Mouse (Mus musculus): ENCODE measurements around the gene Mmp13.
A peak's percentile ranks its signal among the peaks of the same experiment; 100 is the strongest.
"Not testable (repeated sequence)": the region's sequence is repeated elsewhere in the genome, so short reads cannot be mapped to it uniquely, and the experiment has no call there.

Gene Mmp13

DNA sequence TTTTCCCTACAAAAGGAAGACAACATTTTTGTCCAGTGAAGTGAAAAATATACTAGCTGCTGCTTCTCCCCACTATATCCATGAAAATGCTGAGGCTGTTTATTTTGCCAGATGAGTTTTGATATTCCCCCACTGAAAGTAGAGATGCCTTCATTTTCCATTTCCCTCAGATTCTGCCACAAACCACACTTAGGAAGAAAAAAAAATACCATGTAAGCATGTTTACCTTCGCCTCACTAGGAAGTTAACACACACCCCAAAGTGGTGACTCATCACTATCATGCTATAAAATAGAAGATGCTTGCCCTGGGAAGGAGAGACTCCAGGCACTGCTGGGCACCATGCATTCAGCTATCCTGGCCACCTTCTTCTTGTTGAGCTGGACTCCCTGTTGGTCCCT is at the start of gene Mmp13:
Mmp13 (plus strand) TSS at position 301 of the 400 bp plus-strand sequence.
- DNase-seq (ENCODE audit: low spot score in 2 of 2) = no peak

DNA sequence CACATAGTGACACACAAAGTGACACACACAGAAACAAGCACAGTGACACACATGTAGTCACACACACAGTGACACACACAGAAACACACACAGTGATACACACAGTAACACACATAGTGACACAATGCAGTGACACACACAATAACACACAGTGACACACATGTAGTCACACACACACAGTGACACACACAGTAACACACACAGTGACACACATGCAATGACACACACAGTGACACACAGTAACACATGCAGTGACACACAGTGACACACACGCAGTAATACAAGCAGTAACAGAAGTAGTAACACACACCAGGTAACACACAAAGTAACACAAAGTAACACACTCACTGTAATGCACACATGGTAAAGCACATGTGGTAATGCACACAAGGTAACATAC is 33.7 kb upstream of the Mmp13 start:
- DNase-seq (ENCODE audit: low spot score in 2 of 2) = no peak

DNA sequence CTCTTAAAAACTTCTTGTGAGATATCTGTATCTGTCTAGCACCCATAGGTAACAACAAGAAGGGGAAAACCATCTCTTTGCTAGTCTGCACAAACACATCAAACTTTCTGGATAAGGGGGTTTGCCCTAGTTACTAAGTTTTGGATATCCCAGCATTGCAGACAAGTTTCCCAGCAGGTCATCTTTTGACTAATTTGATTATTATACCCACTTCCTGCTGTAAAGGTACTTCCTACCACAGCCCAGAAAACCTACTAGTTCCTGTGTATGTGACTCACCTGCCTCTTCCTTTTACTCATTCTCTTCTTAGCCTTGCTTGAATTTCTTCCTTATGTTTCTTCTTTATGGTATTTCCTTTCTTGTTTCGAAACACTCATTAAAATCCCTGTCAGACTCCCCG is 32.3 kb upstream of the Mmp13 start:
- no peak for DNase-seq (ENCODE audit: low spot score in 2 of 2)

DNA sequence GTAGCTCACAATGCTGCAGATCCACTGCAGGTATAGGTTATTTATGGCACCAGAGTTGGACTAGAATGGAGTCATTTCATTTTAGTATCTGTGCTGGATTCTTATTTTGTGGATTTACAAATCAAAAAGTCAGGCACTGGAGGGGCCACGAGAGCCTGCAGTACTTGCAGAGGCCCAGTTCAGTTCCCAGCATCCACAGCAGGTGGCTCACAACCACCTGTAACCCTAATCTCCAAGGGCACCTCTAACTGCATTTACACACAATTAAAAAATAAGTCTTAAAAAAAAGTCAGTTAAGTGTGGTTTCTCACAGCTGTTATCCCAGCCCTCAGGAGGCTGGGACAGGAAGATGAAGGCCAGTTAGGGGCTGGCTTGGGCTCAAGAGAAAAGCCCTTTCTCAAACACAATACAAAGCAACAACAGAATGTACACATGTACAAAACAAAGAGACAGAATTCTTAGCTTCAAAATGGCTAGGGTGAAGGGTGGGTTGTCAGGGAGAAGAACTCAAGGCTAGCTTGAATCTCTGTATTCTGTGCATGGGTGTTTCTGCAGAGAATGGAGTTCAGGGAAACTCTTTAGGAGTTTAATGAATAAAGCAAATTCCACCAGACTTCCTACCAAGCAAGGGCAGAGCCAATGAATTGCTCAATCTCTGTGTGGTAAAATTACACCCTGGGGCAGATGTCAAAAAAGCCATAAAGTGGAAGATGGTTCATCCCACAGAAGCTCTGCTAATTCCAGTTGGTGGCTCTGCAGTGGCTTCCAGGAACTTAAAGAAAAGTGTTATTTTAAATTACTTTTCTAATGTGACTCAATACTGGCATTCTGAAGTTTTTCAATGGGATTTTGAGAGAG is 19.3 kb upstream of the Mmp13 start:
- DNase-seq (ENCODE audit: low spot score in 2 of 2) = no peak

DNA sequence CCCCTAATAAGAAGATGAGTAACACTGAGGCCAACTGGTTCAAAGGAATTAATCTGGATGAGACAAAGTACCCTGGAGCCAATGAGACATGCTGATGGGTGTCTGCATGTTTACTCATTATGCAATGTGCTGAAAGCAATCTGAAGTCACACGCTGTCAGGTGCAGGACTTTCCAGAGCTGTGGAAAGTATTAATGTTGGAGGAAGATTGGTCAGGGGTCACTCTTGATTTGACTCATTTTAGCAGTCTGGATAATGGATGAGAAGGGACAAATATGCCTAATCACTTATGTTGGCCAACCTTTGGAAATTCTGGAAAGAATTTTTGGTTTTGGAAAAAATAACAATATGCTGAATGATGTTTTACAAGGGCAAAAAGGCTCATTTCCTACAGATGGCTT is 10.6 kb upstream of the Mmp13 start:
- no peak for DNase-seq (ENCODE audit: low spot score in 2 of 2)

DNA sequence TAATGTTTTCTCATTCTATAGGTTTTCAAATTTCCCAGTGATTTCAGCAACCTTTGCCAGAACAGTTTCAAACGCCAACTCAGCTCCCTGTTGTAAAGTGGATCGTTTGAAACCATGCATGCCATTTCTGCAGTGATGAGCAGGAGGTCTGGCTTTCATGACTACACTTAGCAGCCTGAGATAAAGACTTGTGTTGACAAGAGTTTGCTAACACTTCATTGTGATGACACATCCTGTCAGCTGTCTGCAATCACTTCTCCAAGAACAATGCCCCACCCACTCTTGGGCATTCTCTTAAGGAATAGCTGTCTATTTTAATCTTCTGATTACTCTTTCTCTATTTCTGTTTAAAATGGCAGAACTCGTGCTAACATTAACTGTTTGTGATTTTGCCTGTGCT is 2.2 kb upstream of the Mmp13 start:
- peak; percentile 15 to 28 for DNase-seq (ENCODE audit: low spot score in 2 of 2)

DNA sequence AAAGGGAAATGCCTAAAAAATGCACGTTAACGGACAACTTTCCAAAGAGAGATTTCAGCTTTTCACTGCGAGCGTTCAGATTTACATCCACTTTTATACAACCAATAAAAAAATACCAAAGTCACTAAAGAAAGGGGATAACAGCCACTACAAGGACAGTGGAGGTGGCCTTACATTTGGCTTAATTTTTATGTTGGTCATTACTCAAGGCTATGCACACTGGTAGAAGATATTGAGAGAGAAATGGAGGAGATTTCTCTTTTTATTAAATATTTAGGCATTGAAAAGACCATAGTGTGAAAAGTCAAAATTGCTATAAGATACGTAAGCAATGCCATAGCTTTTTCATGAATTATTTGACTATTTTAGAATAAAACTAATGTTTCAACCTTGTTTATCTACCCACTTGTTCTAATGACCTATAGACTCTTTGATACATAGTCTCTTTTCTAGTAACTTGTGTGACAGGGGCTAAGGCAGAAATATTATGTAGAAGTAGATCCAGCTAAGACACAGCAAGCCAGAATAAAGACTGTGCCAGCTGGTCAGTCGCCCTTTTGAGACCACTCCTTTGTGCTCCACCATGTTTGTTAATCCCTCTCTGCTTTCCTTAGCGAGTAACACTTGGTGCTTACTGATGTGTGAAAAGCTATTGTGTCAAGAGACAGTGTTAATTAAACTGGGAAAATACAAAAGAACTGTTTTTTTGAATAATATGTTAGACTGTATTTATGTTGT is 10.4 kb downstream of the Mmp13 start:
- DNase-seq (ENCODE audit: low spot score in 2 of 2) = no peak

DNA sequence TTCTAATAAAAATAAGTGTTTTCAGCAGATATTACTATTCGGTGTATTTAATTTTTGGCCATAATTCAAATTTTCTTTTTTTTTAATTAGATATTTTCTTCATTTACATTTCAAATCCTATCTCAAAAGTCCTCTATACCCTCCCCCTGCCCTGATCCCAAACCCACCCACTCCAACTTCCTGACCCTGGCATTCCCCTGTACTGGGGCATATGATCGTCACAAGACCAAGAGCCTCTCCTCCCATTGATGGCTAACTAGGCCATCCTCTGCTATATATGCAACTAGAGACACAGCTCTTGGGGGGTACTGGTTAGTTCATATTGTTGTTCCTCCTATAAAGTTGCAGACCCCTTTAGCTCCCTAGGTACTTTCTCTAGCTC is 11.0 kb downstream of the Mmp13 start:
- DNase-seq (ENCODE audit: low spot score in 2 of 2) = not testable (repeated sequence)

DNA sequence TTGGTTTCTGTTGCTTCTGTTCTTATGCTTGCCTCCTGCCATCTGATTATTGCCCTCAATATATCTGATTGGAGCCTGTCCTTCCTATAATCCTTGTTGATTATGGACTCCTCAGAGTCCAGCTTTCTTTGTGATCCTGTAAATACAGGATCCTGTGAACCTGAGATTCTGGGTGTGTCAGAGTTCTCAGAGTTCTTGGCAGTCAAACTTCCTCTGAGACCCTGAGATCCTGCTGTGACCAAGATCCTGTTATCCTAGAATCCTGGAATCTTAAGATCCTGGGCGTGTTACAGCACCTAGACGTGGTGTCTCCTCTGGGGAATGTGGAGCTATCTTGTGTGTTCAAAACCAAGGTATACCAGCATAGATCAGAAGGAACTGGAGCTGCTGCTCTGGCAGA is 17.2 kb downstream of the Mmp13 start:
- DNase-seq (ENCODE audit: low spot score in 2 of 2) = no peak

DNA sequence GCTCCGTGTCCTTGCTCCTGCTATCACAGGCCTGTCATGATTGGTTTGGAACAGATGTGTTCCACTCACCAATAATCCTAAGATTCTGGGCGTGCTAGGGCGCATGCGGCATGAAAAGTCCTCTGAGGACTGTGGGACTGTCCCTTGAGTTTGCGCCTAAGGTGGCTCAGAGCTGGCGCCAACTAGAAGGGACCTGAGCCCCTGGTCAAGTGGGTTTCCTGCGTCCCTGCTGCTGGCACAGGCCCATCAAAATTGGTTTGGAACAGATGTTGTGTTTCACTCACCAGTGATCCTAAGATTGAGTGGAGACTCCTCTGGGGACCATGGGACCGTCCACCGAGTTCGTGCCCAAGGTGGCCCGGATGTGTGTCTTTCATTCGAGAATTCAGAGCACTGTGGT is 17.6 kb downstream of the Mmp13 start:
- DNase-seq (ENCODE audit: low spot score in 2 of 2) = no peak

DNA sequence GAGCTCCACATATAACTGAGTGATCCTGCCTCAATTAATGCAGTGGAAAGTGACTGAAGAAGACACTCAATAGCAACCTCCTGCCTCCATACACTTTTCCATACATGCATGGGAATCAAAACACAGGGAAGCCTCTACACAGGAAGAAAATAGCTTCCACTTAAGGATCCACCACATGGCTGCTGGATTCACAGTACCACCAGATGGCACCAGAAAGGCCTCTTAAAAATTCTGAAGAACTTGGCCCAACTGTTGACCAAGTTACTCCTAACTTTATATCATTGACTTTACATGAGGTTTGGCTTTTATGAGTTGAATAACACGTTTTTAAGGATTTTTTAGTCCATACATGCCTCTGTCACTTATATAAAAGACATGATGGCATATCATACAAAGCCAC is 19.8 kb downstream of the Mmp13 start:
- no peak for DNase-seq (ENCODE audit: low spot score in 2 of 2)

DNA sequence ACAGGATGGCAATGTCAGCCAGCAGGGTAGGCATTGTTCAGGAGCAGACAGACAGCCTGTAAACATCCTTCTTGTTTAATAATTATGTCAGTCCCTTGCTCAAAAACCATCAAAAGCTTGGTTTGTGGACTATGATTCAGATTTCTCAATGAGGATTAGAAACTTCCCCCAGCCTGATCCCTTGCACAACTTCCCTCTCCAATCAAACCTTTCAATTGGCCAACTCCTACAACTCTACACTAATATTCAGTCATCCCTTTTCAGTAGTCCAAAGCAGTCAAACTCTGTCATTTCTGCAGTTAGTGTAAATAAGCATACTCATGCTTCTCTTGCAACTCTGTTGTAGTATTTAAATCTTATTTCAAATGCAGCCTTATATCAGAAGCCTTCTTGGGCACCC is 59.5 kb downstream of the Mmp13 start:
- no peak for DNase-seq (ENCODE audit: low spot score in 2 of 2)
